ENCODE assay signal across 8 mouse cellular contexts in genomic region chr1:138842315-138842714, GRCm38 (mm10). TPM values are rescaled to one million over a fixed set of nuclear protein-coding genes. Genes with fewer than 3 reads are reported as not detected.
A peak's percentile ranks its signal among the peaks of the same experiment; 100 is the strongest.
DNase-seq lines count a peak whose midpoint lies in the region; ATAC-seq and TF ChIP-seq lines count a peak whose summit lies in the region.

No protein-coding gene starts in this region.

- WGBS in forebrain, postnatal 0 days, result 2% methylated on average over 8 of the region's 8 CpGs
- WGBS in liver, embryonic 12.5 days (ENCODE audit: insufficient replicate concordance), result 2% methylated on average over 8 of the region's 8 CpGs
- WGBS in stomach, postnatal 0 days, result 3% methylated on average over 8 of the region's 8 CpGs

- no peak overlapping the region for H3K27ac ChIP-seq in MEL (ENCODE audit: control insufficient read depth, low read depth, low read length)
- no peak overlapping the region for H3K27ac ChIP-seq in forebrain, postnatal 0 days (ENCODE audit: low read depth, low read length)
- no peak overlapping the region for H3K27ac ChIP-seq in liver, embryonic 12.5 days
- H3K27ac ChIP-seq in stomach, postnatal 0 days (replicated peaks), result no peak overlapping the region

- peak; percentile 27 to 43 for DNase-seq in B cell, adult 2 months
- DNase-seq in MEL (ENCODE audit: low read depth, low spot score), result peak; percentile 65
- DNase-seq in forebrain, postnatal 0 days, result peak; percentile 69
- no peak for DNase-seq in stomach, postnatal 0 days (ENCODE audit: low spot score)
- no peak for DNase-seq in right cerebral cortex, adult 2 months (ENCODE audit: low spot score in 2 of 2)
- no peak for DNase-seq in cerebellum, adult 9-10 months
- no peak for DNase-seq in cerebellum, adult 8-10 months

- H3K27me3 ChIP-seq in MEL (ENCODE audit: control insufficient read depth in 1 of 2, insufficient read depth in 2 of 2, low read length in 2 of 2), result no peaks in the 10 kb centered on the region
- peaks cover 47% of the 10 kb centered on the region for H3K27me3 ChIP-seq in forebrain, postnatal 0 days (ENCODE audit: insufficient read depth, low read length)
- H3K27me3 ChIP-seq in liver, embryonic 12.5 days (replicated peaks), result peaks cover 100% of the 10 kb centered on the region
- peaks cover 23% of the 10 kb centered on the region for H3K27me3 ChIP-seq in stomach, postnatal 0 days (ENCODE audit: control insufficient read depth, insufficient read depth, low read length)

- ATAC-seq in forebrain, postnatal 0 days, result peak; percentile 25; the same call in 1 of the 2 replicates
- ATAC-seq in liver, embryonic 12.5 days, result 0 out of 2 replicates have a peak, but pooled peaks have one; percentile 33
- no peak for ATAC-seq in stomach, postnatal 0 days (ENCODE audit: low FRiP score, low TSS enrichment)

- no peak; a peak in 1 of 4 replicates for TF ChIP-seq POLR2A in MEL (IDR thresholded peaks at IDR 0.05; ENCODE audit: control insufficient read depth in 1 of 2, insufficient read depth in 1 of 2, low read depth in 1 of 2, low read length in 2 of 2, poor library complexity in 1 of 2)

- peak overlapping the region; percentile 60 to 80 for H3K4me3 ChIP-seq in MEL (ENCODE audit: control insufficient read depth in 1 of 2, insufficient read depth in 1 of 2, low read depth in 2 of 2, low read length in 2 of 2)
- H3K4me3 ChIP-seq in forebrain, postnatal 0 days (ENCODE audit: low read depth, low read length), result peak overlapping the region; percentile 34
- peak overlapping the region; percentile 34 for H3K4me3 ChIP-seq in liver, embryonic 12.5 days
- peak overlapping the region; percentile 35 for H3K4me3 ChIP-seq in stomach, postnatal 0 days (ENCODE audit: low read depth, low read length)

- TF ChIP-seq RAD21 in MEL (IDR thresholded peaks at IDR 0.05; ENCODE audit: low read depth, low read length), result no peak

- TF ChIP-seq CTCF in MEL (IDR thresholded peaks at IDR 0.05 in 2 of 3, conservative IDR thresholded peaks at IDR 0.05 in 1 of 3; ENCODE audit: control insufficient read depth in 1 of 3, insufficient read depth in 1 of 3, low read depth in 2 of 3, low read length in 3 of 3, poor library complexity in 1 of 3, severe bottlenecking in 1 of 3), result no peak
- TF ChIP-seq CTCF in forebrain, postnatal 0 days (IDR thresholded peaks at IDR 0.05; ENCODE audit: low read depth), result no peak
- no peak for TF ChIP-seq CTCF in stomach, postnatal 0 days (IDR thresholded peaks at IDR 0.05; ENCODE audit: low read depth)

- peak overlapping the region; percentile 44; the same call in 1 of the 2 replicates for H3K9ac ChIP-seq in MEL (ENCODE audit: control insufficient read depth, low read depth, low read length, poor library complexity, severe bottlenecking)
- peak overlapping the region; percentile 46 for H3K9ac ChIP-seq in forebrain, postnatal 0 days
- H3K9ac ChIP-seq in liver, embryonic 12.5 days, result no peak overlapping the region
- no peak overlapping the region for H3K9ac ChIP-seq in stomach, postnatal 0 days (ENCODE audit: low read length)

- H3K9me3 ChIP-seq in MEL (replicated peaks; ENCODE audit: insufficient read depth, low read length), result no peaks in the 10 kb centered on the region
- no peaks in the 10 kb centered on the region for H3K9me3 ChIP-seq in forebrain, postnatal 0 days (ENCODE audit: low read length)
- no peaks in the 10 kb centered on the region for H3K9me3 ChIP-seq in liver, embryonic 12.5 days (replicated peaks)
- H3K9me3 ChIP-seq in stomach, postnatal 0 days (ENCODE audit: control insufficient read depth, low read length), result no peaks in the 10 kb centered on the region

- H3K79me2 ChIP-seq in MEL (ENCODE audit: control insufficient read depth, insufficient read depth, low read length, poor library complexity), result no peaks in the 10 kb centered on the region; the same call in 1 of the 2 replicates

- H3K36me3 ChIP-seq in MEL (ENCODE audit: control insufficient read depth in 1 of 2, insufficient read depth in 2 of 2, low read length in 2 of 2), result peaks cover 0 to 2% of the 10 kb centered on the region in 2 experiments; a peak in 1 of 4 replicates
- no peaks in the 10 kb centered on the region for H3K36me3 ChIP-seq in forebrain, postnatal 0 days (ENCODE audit: insufficient read depth)
- no peaks in the 10 kb centered on the region for H3K36me3 ChIP-seq in liver, embryonic 12.5 days
- no peaks in the 10 kb centered on the region for H3K36me3 ChIP-seq in stomach, postnatal 0 days (ENCODE audit: control insufficient read depth, insufficient read depth, low read length)

- no peak for TF ChIP-seq EP300 in MEL (IDR thresholded peaks at IDR 0.05; ENCODE audit: low read depth in 1 of 2, low read length in 2 of 2)
- TF ChIP-seq EP300 in stomach, postnatal 0 days (optimal IDR thresholded peaks at IDR 0.05), result no peak

- no peaks in the 10 kb centered on the region for H3K4me1 ChIP-seq in MEL (ENCODE audit: control insufficient read depth in 1 of 2, insufficient read depth in 2 of 2, low read length in 2 of 2)
- peaks cover 4% of the 10 kb centered on the region for H3K4me1 ChIP-seq in forebrain, postnatal 0 days (ENCODE audit: insufficient read depth)
- peaks cover 14% of the 10 kb centered on the region; the same call in 1 of the 2 replicates for H3K4me1 ChIP-seq in liver, embryonic 12.5 days
- H3K4me1 ChIP-seq in stomach, postnatal 0 days (replicated peaks; ENCODE audit: control insufficient read depth, insufficient read depth), result no peaks in the 10 kb centered on the region

- H3K4me2 ChIP-seq in forebrain, postnatal 0 days (ENCODE audit: low read depth), result peak overlapping the region; percentile 50
- H3K4me2 ChIP-seq in liver, embryonic 12.5 days, result peak overlapping the region; percentile 50; the same call in 1 of the 2 replicates
- H3K4me2 ChIP-seq in stomach, postnatal 0 days (replicated peaks; ENCODE audit: low read depth), result peak overlapping the region; percentile 50

TF ChIP-seq in MEL, 35 proteins besides CTCF, POLR2A, EP300 and RAD21:
- TF ChIP-seq ELF1 (IDR thresholded peaks at IDR 0.05; ENCODE audit: low read depth, low read length) (no peak), MAFK (IDR thresholded peaks at IDR 0.05; ENCODE audit: borderline replicate concordance, low read depth, low read length) (no peak), TBP (IDR thresholded peaks at IDR 0.05; ENCODE audit: low read depth, low read length) (no peak), MXI1 (IDR thresholded peaks at IDR 0.05; ENCODE audit: low read depth, low read length) (no peak), NELFE (IDR thresholded peaks at IDR 0.05; ENCODE audit: low read depth, low read length) (no peak), GABPA (IDR thresholded peaks at IDR 0.05; ENCODE audit: low read depth, low read length) (no peak), ZNF384 (IDR thresholded peaks at IDR 0.05; ENCODE audit: low read depth, low read length) (no peak), ETS1 (IDR thresholded peaks at IDR 0.05; ENCODE audit: low read depth, low read length) (no peak), BHLHE40 (IDR thresholded peaks at IDR 0.05; ENCODE audit: borderline replicate concordance, low read depth, low read length) (no peak), CHD2 (IDR thresholded peaks at IDR 0.05; ENCODE audit: low read length) (no peak), MAZ (IDR thresholded peaks at IDR 0.05; ENCODE audit: low read depth, low read length) (no peak), POLR2AphosphoS5 (IDR thresholded peaks at IDR 0.05; ENCODE audit: borderline replicate concordance, low read depth, low read length) (no peak), NRF1 (IDR thresholded peaks at IDR 0.05; ENCODE audit: insufficient read depth, low read depth, low read length, poor library complexity, severe bottlenecking) (no peak)

RNA-seq across cellular contexts. Expression of gene Lhx9, which starts 6.1 kb away (rescaled TPM):
- total RNA-seq in MEL (2012; rRNA removed), result 0.19 and 0.46 TPM in 2 replicates
- under 1 TPM in 1 of 2 experiments, not detected in 1; 0.77 TPM for polyA plus RNA-seq in MEL (2012; ENCODE audit: insufficient read depth in 1 of 2, insufficient read length in 2 of 2, low read depth in 1 of 2, low replicate concordance in 2 of 2, missing spikeins in 1 of 2)
- total RNA-seq in forebrain, postnatal 0 days (2014; rRNA removed), result 19.1 and 30.9 TPM in 2 replicates
- 6.4 and 26.8 TPM in 2 replicates for polyA plus RNA-seq in forebrain, postnatal 0 days (2015; fragmentation: Nextera tagmentation; extraction: Ambion mirVana)
- polyA plus RNA-seq in liver, embryonic 12.5 days (2016; fragmentation: Nextera tagmentation; extraction: Ambion mirVana), result 0.54 and 0.80 TPM in 2 replicates
- 0.13 and 0.15 TPM in 2 replicates for polyA plus RNA-seq in stomach, postnatal 0 days (2015; fragmentation: Nextera tagmentation; extraction: Ambion mirVana)

RNA-seq across cellular contexts. Expression of gene 2310009B15Rik, which starts 14.3 kb away (rescaled TPM):
- total RNA-seq in MEL (2012; rRNA removed), result 10.4 and 12.3 TPM in 2 replicates
- polyA plus RNA-seq in MEL (2012; ENCODE audit: insufficient read depth in 1 of 2, insufficient read length in 2 of 2, low read depth in 1 of 2, low replicate concordance in 2 of 2, missing spikeins in 1 of 2), result 10 to 100 TPM in 1 of 2 experiments, not detected in 1; 19.3 TPM
- 33.0 and 37.4 TPM in 2 replicates for total RNA-seq in forebrain, postnatal 0 days (2014; rRNA removed)
- polyA plus RNA-seq in forebrain, postnatal 0 days (2015; fragmentation: Nextera tagmentation; extraction: Ambion mirVana), result 41.9 and 45.8 TPM in 2 replicates
- 19.1 and 20.4 TPM in 2 replicates for polyA plus RNA-seq in liver, embryonic 12.5 days (2016; fragmentation: Nextera tagmentation; extraction: Ambion mirVana)
- 50.6 and 52.8 TPM in 2 replicates for polyA plus RNA-seq in stomach, postnatal 0 days (2015; fragmentation: Nextera tagmentation; extraction: Ambion mirVana)

Comparison
In these comparisons a context has a peak if more than half of its experiments do, and no peak if none do; other contexts are left out.
1. DNase-seq: peak in B cell, adult 2 months (2 of 2), MEL (single experiment) and forebrain, postnatal 0 days (single experiment); none in stomach, postnatal 0 days (single experiment), right cerebral cortex, adult 2 months (0 of 2), cerebellum, adult 9-10 months (single experiment) and cerebellum, adult 8-10 months (single experiment).
2. H3K9ac ChIP-seq: peak in MEL (single experiment) and forebrain, postnatal 0 days (single experiment); none in liver, embryonic 12.5 days (single experiment) and stomach, postnatal 0 days (single experiment).
3. Peak in every context shown above with its lines, with median percentiles within 50 percentile points of each other: H3K4me3 ChIP-seq and H3K4me2 ChIP-seq.